Mouse (Mus musculus): ENCODE measurements around the gene Tcte1. TPM values are rescaled to one million over a fixed set of nuclear protein-coding genes. Genes with fewer than 3 reads are reported as not detected.

Gene Tcte1
- total RNA-seq, 2 experiments from 2014 or later, result not detected

DNA sequence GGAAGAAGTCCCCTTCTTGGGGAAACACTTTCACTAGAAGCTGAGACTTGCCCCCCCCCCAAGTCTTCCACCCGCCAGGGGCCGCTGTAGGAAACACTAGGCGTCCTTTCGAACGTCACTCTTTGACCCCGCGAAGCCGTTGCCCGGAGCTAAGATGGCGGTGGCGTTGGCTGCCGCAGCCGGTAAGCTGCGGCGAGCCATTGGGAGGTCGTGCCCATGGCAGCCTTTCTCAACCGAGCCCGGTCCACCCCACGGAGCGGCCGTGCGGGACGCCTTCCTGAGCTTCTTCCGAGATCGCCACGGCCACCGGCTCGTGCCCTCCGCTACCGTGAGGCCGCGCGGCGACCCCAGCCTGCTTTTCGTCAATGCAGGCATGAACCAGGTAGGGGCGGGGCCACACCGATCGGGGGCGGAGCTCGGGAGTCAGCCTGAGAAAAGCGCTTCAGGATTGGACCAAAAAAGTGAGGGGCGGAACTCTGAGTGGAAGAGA lies 16.5 kb upstream of the Tcte1 start, which contains the start of gene Aars2:
Aars2 (plus strand) TSS at position 142 of the 490 bp plus-strand sequence.
- intact Hi-C loops (cut with DNase I; ENCODE audit: low total_unique reads), result no loop called here
- DNase-seq, result peak; percentile 94

DNA sequence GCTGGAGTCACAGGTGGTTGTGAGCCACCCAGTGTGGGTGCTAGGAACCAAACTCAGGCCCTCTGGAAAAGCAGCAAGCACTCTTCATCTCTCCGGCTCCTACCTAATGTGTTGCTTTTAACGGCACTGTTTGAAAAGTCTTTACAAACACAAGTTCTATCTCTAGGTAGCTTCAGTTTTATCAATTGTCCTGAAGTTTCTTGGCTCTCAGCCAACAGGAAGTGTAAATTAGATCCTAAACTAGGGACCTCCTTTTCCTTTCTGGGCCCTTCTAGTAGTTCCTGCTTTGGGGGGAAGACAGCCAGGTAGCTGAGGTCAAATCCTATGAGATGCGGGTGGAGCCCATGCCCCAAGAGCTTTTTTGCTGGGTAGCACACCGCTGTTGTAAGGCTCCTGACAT lies 12.4 kb upstream of the Tcte1 start:
- intact Hi-C loops (cut with DNase I; ENCODE audit: low total_unique reads), result no loop called here
- DNase-seq, result no peak

DNA sequence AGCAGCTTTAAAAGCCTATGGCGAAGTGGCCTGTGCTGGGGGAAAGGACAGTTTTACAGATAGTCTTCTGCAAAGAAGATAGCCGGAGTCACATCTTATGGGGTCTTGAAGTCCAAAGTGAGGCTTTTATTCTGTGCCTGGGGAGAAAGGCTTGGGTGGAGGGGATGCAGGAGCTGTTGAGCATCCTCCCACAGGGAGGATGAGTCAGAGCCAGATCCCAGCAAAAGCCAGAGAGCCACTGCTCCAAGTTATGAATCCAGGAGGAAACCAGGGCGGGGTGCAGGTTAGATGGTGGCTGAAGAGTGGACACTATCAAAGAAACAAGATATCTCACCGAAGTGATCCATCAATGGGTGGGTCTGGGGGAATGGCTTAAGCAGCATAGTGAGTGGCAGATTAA lies 11.5 kb upstream of the Tcte1 start:
- intact Hi-C loops (cut with DNase I; ENCODE audit: low total_unique reads), result no loop called here
- DNase-seq, result no peak

DNA sequence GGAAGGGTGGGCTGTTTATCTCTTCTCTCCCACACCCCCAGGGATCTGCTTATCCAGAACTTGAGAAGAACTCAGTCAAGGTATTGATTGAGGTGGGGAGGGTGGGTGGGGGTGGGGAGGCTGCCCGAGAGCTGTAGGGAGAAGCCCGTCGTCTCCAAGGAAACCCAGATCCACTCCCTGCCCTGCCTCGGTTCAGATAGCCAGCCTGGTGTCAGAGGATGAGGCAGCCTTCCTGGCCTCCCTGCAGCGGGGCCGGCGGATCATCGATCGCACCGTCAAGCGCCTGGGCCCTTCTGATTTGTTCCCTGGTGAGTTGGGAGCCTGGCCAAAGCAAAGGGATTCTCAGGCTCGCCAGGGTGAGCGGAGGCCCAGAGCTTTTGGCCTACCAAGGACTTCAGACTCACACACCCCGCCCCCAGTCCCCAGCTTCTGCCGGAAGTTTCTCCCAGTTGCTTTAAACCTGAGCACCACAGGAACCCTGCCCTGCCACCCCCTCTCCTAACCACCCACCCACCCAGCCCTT lies 8.0 kb upstream of the Tcte1 start:
- DNase-seq, result no peak
- intact Hi-C loops (cut with DNase I; ENCODE audit: low total_unique reads), result no loop called here

DNA sequence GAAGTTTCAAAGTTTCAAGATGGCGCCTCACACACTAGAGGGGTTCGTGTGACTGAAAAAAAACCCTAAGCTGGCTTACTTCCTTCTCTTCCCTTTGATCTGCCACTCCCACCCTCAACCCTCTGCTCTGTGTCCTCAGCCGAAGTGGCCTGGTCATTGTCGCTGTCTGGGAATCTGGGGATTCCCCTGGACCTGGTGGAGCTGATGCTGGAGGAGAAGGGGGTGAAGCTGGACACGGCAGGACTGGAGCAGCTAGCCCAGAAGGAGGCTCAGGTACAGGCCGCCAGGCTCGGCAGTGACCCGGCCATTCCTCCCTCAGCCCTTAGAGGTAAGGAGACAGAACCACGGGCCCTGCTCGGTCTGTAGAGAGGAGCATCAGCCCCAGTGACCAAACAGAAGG lies 7.4 kb upstream of the Tcte1 start:
- intact Hi-C loops (cut with DNase I; ENCODE audit: low total_unique reads), result no loop called here
- DNase-seq, result no peak

DNA sequence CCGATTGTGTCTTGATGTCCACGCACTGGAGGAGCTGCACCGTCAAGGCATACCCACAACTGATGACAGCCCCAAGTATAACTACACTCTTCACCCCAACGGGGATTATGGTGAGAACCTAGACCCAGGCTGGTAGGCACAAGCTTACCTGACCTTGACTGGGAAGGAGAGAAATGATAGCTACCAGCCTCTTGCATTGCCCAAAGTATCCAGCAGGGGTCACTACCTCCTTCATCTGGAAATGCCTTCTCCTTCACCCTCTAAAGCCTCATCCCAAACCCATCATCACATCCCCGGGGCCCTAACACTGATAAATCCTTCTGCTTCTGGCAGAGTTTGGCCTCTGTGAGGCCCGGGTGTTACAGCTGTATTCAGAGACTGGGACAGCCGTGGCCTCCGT lies 6.7 kb upstream of the Tcte1 start:
- intact Hi-C loops (cut with DNase I; ENCODE audit: low total_unique reads), result no loop called here

DNA sequence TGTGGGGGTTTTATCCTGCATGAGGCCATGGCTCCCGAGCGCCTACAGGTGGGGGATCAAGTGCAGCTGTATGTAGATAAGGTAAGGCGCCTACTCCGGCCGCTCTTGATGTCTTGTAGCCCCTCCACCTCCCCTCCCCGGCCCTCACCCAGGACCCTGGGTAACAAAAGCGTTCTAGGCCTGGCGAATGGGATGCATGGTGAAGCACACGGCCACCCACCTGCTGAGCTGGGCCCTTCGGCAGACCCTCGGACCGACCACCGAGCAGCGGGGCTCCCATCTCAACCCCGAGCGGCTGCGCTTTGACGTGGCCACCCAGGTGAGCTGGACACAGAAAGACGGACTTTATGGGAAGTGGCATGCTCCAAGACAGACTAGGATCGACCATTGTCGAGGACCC lies 6.1 kb upstream of the Tcte1 start:
- intact Hi-C loops (cut with DNase I; ENCODE audit: low total_unique reads), result no loop called here
- DNase-seq, result no peak

More for the DNA sequence above, 6.7 kb upstream of the Tcte1 start:
- peak; percentile 66 for DNase-seq

DNA sequence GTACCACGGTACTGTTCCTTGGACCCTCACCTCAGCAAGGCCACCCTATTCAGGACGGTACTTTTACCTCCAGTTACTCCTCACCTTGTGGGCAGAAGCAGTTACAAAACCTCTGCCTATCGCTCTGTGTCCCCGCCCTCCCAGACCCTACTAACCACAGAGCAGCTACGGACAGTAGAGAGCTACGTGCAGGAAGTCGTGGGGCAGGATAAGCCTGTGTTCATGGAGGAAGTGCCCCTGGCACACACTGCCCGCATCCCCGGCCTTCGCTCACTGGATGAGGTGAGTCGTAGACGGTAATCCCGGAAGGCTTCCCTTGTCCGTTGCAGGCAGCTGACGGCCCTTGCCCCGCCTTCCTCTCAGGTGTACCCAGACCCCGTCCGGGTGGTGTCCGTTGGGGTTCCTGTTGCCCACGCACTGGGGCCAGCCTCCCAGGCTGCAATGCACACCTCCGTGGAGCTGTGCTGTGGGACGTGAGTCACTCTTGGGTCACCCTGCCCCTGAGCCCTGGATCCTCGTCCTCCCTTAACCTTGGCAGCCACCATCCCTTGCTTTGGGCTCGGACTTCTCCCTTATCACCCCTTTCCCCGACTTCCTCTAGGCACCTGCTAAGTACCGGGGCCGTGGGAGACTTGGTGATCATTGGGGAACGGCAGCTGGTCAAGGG lies 5.6 kb upstream of the Tcte1 start:
- no peak for DNase-seq
- intact Hi-C loops (cut with DNase I; ENCODE audit: low total_unique reads), result loop anchor here (2.0 kb wide), 1 partner anchor 35 kb away; no protein-coding TSS in a partner anchor

DNA sequence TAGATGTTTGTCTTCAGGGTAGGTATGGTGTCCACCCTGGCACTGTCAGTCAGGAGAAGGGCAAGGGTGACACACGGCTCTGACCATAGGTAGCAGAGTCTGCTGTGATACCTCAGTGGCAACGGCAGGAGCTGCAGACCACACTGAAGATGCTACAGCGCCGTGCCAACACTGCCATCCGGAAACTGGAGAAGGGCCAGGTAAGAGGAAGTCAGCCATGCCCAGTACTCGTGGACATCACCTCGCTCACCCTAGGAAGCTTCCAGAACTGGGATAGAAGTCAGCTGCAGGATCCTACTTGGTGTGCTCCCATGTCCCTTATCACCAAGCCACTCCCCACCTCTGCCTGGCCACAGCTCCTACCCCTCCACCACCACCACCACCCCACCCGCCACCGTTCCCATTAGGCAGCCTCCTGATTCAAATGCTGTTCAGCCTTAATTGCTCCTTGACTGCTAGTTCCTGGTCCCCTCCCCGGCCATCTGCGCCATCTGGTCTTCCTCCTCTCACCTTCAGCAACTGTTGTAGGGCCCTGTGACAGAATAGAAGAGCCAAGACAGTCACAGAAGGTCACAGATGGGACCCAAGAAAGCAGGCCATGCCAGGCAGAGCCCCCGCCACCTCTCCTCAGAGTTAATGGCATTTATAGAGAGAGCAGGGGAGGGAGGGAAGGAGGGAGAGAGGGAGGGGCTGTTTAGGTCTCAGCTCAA lies 4.3 kb upstream of the Tcte1 start:
- no peak for DNase-seq
- intact Hi-C loops (cut with DNase I; ENCODE audit: low total_unique reads), result loop anchor here (2.0 kb wide), 1 partner anchor 34 kb away; no protein-coding TSS in a partner anchor

DNA sequence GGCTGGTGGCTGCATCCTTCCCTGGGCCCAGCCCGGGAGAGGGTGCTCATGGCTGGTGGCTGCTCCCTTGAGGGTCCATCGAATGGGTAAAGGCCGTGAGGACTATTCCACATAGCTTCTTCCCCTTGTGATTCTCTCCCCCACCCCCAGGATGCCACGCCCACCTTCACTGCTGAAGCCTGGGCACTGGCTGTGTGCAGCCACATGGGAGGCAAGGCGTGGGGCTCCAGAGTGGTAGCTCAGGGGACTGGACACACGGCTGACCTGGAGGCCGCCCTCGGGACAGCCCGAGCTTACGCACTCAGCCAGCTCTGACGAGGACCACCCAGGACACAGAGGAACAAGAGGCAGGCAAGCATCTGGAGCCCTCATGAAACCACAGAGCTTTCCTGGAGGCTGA lies 3.1 kb upstream of the Tcte1 start:
- no peak for DNase-seq
- intact Hi-C loops (cut with DNase I; ENCODE audit: low total_unique reads), result no loop called here

DNA sequence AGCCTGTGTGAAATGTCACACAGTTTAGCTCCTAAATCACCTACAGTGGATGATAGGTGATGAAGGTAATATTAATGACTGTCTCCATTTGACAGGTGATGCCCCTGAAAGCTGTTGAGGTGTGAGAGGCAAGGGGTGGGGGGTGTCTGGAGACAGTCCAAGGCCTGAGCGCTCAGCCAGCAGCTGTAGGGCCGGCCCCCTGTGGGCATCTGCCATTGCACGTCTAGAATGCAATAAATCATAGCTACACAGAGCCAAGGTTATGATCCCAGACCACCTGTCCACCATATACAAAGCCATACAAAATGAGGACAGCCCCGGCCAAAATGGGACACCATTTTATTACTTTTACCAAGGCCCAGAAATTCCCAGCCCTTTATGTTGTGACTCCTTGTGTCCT lies 1.7 kb downstream of the Tcte1 start:
- no peak for DNase-seq
- intact Hi-C loops (cut with DNase I; ENCODE audit: low total_unique reads), result no loop called here

DNA sequence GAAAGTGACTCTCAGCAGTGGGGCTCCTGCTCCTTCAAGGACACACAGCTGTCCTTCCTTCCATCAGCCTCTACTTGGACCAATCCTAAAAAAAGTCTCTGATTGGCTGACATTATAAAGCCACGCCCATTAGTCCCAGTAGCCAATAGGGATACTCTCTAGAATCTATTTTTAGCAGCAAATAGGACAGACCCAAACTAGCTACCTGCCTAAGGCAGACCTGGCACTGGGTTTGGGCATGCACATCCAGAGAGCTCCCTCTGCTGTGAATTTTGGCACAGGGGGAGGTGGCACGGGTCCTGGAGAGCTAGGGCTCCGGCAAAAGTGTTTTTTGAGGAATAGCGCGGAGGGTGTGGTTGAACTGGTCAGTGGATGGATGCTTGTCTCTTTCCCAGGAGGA lies 3.3 kb downstream of the Tcte1 start:
- intact Hi-C loops (cut with DNase I; ENCODE audit: low total_unique reads), result no loop called here
- DNase-seq, result no peak

DNA sequence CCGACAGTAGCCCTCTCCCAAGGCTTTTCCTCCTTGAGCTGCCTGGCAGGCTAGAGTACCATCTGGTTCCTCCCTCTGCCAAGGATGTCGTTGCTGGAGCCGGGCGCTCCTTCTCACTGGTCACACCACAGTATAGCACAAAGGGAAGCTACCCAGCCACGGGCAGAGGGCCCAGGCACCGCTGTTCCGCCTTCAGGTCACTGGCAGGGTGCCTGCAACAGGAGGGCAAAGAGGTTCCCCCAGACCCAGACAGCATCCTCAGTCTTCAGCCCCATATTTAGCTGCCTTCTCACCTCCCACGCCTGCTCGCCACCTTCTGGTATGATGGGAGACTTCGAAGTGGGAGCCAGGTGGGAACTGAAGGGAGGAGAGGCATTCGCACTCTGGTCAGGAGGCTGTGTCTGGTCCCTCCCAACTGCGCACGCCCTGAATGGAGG lies 7.1 kb downstream of the Tcte1 start:
- intact Hi-C loops (cut with DNase I; ENCODE audit: low total_unique reads), result no loop called here
- DNase-seq, result no peak

DNA sequence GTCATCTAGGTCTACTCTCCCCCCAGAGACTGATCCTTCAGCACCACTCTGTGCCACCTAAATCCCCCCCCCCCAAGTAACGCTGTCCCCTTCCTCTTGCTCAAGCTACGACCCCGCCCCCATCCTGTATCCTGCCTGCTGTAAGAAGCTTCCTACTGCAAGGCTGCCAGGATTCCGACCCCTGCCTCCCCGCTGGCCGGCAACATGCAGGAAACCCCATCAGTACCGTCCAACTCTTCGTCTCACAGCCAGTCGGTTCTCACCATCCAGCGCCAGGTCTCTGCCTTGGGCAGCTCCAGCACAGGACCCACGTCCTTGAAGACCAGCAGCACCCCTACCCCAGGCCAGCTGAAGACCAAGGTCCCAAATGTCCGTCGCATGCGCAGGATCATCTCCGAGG lies 9.7 kb downstream of the Tcte1 start:
- DNase-seq, result no peak
- intact Hi-C loops (cut with DNase I; ENCODE audit: low total_unique reads), result no loop called here

DNA sequence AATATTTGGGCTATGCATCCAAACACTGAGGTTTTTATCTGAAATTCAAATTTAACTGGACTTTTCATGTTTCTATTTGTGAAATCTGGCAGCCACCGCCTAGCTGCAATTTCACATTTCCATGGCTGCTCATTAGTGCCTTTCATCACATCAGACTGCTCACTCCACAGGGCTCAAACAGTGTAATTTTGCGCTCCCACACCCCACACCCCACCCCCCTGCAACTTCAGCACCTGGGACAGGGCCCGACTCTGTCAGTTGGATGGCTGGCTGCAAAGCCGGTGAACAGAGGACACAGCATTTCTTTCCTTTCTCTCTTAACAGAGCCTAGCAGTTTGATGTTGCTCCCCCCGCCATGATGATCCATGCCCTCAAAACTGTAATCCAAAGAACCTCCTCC lies 13.0 kb downstream of the Tcte1 start:
- DNase-seq, result peak; percentile 16
- intact Hi-C loops (cut with DNase I; ENCODE audit: low total_unique reads), result no loop called here

DNA sequence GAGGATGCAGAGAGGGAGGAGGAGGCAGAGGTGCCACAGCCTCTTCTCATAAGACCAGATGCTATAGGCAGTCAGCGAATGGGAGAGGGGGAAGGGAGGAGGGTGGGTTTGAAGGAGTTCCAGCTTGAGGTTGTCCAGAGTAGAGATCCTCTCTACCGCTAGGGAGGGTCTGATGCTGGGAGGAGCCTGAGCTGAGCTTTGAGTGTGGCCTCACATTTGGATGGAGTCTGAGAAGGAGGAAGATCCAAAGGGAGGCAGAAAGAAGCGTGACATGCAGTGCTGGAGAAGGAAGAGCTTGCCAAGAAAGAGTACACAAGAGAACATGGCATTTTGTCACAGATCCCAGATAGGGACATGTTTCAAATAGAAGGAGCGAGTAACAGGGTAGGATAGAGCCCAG lies 15.2 kb downstream of the Tcte1 start:
- intact Hi-C loops (cut with DNase I; ENCODE audit: low total_unique reads), result no loop called here
- no peak for DNase-seq

DNA sequence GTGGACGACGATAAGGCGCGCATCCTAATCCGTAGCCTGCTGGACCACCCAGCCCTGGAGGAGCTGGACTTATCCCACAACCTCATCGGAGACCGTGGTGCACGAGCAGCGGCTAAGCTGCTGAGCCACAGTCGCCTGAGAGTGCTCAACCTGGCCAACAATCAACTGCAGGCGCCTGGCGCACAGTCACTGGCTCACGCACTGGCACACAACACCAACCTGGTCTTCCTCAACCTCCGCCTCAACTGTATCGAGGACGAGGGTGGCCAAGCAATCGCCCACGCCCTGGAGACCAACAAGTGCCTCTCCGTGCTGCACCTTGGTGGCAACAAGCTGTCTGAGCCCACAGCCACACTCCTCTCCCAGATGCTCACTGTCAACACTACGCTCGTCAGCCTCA lies 16.4 kb downstream of the Tcte1 start:
- no peak for DNase-seq
- intact Hi-C loops (cut with DNase I; ENCODE audit: low total_unique reads), result no loop called here

DNA sequence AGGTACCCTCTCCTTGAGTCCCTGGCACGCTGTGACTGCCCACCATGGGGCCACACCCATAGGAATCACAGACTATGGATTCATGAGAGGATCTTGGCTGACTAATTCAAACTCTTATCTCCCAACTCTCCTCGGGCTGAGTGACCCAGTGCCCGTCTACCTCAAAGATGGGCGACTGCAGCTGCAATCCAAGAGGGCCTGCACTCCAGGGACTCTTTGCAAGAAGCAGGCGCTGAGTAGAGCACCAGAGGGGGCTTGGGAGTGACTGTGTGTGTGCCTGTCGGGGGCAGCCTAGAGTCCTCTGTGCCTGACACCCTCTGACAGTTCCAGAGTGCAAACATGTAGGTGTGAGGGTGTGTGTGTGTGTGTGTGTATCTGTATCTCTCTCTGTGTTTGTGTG lies 18.9 kb downstream of the Tcte1 start:
- no peak for DNase-seq
- intact Hi-C loops (cut with DNase I; ENCODE audit: low total_unique reads), result no loop called here

DNA sequence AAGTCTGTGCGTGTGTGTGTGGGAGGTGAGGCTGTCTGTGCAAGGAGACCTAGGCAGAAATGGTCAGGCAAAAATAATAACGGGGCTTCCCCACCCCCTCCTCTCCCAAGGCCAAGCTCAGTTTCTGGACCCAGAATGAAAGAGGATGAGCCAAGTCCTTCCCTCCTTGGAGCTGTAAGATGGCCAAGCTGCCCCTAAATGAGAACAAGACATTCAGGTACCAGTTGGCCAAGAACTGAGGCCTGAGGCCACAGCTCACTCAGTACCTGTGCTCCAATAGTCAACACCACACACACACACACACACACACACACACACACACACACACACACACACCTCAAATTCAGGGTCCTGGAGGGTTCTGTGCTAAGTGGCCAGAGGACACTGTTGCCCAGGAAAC lies 19.5 kb downstream of the Tcte1 start:
- no peak for DNase-seq

DNA sequence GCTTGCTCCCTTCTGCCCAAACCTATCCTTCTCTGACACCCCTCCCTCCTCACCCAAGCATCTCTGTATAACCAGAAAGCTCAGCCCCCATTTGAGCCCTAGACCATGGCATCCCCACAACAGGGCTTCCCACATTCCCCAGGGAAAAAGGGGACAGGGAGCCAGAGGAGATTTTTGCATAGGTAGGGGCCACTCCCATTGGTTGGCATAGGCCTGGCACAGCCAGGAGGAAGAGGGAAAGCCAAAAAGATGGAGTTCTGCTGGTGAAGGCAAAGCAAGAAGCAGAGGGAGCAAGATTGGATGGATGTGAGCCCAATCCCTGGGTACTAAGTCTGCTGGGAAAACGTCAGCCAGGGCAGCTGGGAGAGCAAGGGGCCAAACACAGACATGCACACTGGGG lies 19.9 kb downstream of the Tcte1 start:
- intact Hi-C loops (cut with DNase I; ENCODE audit: low total_unique reads), result no loop called here
- DNase-seq, result no peak

More for the DNA sequence above, 19.5 kb downstream of the Tcte1 start:
- intact Hi-C loops (cut with DNase I; ENCODE audit: low total_unique reads), result no loop called here
